Mouse (Mus musculus) cerebellum, adult 2 months (tissue): ENCODE measurements around the gene Ipcef1.

Experiments
- CTCF ChIP-seq: fragments of 200-500 bp; IDR thresholded peaks from 2 replicates; pipeline ENCODE4 v1.5.1; 2011; ENCODE audit warnings: low read depth, mild to moderate bottlenecking, control low read depth, low read length, moderate library complexity, borderline replicate concordance; ENCODE audit not compliant: insufficient read depth
- POLR2A ChIP-seq: fragments of 200-500 bp; IDR thresholded peaks from 2 replicates; pipeline ENCODE4 v1.6.1; 2011; ENCODE audit warnings: low read length, control low read depth, borderline replicate concordance; ENCODE audit not compliant: insufficient read depth

DNA sequence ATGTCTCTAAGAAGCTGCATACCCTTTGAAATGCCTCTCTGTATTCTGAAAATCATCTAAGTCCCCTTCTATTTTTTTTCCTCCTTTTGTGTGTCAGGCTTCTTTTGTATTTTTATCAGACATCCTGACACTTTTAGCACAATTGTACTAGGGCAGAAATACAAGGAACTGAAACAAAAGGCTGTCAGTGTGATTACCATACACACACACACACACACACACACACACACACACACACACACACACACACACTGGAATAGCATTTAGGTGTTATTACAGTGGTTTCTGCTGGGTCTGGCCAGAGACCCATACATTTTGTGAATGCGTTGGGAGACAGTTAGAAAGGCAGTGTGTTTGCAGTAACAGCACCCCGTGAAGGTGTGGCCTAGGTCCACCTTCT, 18.8 kb downstream of the Ipcef1 start:
- TF ChIP-seq CTCF (no peak), POLR2A (no peak)
